Mouse (Mus musculus) kidney, postnatal 4 days (tissue): ENCODE data around the gene Sebox.

ENCODE experiments used
- DNase-seq, 2 experiments: peaks; one replicate each; pipeline ENCODE4 v3.0.0; 2021; ENCODE audit warnings: mixed read lengths in 2 of 2

Gene Sebox

GRCm38 (mm10) chr11:78502909-78503650, at the start of gene Sebox:
Gene Sebox, plus strand, starts transcription at chr11:78503447.
- no peak for DNase-seq

DNA sequence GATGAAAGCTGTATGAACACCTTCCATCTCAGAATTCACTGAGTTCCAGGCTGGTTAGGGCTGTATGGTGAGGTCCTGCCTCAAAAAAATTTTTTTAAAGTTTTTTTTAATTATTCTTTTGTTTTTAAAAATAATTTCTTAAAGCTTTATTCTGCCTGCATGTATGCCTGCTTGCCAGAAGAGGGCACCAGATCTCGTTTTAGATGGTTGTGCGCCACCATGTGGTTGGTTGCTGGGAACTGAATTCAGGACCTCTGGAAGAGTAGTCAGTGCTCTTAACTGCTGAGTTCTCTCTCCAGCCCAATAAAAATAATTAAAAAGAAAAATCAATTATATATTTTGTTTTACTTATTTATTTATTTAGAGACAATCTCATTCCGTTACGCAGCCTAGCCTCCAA, 49.6 kb upstream of the Sebox start:
- DNase-seq: peak; percentile 86

DNA sequence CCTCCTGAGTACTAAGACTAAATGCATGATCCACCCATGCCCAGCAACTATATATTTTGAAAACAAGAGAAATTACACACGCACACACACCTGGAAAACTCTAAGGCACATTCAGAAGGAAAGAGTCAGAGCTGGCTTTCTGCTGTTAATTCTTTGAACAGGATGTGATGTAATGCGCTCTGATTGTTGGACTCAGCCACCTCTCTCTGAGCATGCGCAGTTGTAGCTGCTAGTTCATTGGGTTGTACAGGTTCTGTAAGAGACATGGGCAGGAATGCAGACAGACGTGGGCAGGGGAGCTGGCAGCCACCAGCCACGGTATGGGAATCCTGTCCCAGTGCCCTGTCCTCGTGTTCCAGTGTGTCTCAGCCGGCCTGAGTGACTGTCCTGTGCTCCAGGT, 49.0 kb upstream of the Sebox start:
- no peak for DNase-seq

DNA sequence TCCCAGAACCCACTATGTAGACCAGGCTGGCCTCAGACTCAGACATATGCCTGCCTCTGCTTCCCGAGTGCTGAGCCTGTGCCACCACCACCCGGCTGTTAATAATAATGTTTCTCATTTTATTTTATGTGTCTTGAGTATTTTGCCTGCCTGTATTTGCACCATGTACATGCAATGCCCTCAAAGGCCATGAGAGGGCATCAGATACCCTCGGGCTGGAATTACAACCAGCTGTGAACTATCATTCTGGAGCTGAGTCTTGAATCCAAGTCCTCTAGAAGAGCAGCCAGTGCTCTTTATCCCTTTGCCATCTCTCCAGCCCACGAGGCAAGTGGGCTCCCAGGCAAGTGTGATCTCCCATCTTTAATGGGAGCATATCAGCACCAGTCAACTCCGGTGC, 47.9 kb upstream of the Sebox start:
- peak; percentile 65 to 70 for DNase-seq

GRCm38 (mm10) chr11:78458740-78459139, 44.5 kb upstream of the Sebox start:
- no peak for DNase-seq

DNA sequence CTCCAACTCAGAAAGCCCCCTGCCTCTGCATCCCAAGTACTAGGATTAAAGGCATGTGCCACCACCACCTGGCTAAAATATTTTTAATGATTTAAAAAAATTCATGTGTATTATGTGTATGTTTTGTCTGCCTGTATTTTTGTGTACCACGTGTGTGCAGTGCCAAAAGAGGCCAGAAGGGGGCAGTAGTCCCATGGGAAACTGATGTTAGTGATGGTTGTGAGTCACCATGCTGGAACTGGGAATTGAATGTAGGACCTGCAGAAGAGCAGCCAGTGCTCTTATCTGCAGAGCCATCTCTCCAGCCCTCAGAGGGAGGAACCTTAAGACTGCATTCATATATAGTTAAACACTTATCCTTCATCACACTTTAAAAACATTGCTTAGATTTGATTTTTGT, 41.4 kb upstream of the Sebox start:
- no peak for DNase-seq

- DNase-seq: no peak
These were observed 40.6 kb upstream of the Sebox start for GRCm38 (mm10) chr11:78462669-78463068.

DNA sequence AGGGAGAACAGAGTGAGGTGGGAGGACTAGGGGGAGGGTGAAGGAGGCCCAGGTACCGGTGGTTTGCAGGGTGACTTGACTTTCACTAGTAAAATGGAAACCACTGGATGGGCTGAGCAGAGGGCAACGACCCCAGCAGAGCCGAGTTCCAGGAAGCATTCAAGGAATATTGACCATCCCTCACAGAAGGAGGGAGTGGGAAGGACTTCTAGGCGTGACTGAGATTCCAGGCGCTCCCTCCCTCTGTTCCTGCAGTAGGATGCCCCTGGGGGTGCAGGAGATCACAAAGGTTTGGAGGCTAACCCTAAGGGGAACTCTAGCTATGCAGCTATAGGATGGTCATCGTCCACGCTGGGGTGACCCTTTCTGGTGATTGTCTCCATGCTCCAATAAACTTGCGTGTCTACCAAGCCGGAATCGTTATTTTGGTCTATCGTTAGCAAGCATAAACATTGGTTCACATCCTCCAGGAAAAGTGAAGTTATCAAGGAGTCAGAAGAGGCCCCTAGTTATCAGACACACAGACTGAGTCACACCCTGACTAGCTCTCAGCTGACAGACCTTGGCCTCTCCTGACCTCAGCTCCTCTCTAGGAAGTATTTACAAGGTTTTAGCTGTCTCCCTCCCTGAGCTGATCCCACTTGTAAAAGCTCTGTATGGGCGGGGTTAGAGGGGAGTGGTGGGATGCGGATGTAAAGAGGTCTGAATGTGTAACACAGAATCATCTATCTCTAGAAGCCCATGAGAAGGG, 39.8 kb upstream of the Sebox start:
- no peak for DNase-seq

DNA sequence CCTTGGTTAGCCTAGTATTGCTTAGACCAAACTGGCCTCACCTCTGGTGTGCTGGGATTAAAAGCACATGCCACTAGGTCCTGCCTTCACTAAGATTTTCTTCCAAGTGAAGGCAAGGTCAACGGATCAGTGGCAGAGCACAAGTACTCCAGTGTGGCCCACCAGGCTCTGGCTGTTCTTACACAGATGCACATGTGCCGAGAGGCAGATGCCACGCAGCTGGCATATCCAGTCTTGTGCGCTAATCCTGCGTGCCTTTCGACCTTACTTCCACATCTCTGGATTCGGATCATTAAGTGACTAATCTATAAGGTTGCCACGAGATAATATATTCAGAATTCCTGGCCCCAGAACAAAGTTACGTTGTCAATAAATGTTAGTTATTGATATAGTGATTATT, 38.1 kb upstream of the Sebox start:
- peak in 1 of 2 experiments; percentile 13 for DNase-seq

GRCm38 (mm10) chr11:78465568-78466180, 37.6 kb upstream of the Sebox start, which contains the start of gene Slc46a1:
Gene Slc46a1, plus strand, starts transcription at chr11:78465697.
- peak; percentile 92 to 95 for DNase-seq

DNA sequence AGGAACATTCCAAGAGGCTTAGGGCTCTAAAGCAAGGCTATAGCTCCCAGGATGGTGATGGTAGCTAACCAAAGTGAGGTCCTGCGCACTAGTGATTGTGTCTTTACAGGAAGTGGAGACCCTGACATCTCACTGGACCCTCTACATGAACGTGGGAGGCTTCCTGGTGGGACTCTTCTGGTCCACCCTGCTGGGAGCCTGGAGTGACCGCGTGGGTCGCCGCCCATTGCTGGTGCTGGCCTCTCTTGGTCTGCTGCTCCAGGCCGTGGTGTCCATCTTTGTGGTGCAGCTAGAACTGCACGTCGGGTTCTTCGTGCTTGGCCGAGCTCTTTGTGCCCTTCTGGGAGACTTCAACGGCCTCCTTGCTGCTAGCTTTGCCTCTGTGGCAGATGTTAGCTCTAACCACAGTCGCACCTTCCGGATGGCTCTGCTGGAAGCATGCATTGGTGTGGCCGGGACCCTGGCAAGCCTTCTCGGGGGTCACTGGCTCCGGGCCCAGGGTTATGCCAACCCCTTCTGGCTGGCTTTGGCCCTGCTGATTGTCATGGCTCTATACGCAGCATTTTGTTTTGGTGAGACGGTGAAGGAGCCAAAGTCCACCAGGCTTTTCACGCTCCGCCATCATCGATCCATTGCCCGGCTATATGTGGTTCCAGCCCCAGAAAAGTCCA, 36.9 kb upstream of the Sebox start:
- DNase-seq: peak; percentile 17 to 37

DNA sequence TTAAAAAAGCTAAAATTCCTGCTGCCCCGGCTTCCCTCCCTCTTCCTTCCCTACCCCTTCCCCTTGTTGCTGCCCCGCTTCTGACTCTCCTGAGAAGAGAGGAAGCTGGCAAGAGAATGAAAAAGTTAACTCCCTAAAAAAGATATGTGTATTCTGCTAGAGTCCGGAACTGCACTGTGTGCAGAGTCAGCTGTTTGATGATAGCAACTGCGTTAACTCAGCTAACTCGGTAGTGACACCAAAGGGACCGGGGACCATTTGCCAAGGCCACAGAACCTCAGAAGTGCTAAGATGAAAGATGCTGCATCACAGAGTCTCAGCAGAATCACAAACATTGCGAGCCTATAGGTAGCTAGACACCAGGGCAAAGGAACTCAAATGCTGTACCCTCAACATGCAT, 35.7 kb upstream of the Sebox start:
- no peak for DNase-seq

DNA sequence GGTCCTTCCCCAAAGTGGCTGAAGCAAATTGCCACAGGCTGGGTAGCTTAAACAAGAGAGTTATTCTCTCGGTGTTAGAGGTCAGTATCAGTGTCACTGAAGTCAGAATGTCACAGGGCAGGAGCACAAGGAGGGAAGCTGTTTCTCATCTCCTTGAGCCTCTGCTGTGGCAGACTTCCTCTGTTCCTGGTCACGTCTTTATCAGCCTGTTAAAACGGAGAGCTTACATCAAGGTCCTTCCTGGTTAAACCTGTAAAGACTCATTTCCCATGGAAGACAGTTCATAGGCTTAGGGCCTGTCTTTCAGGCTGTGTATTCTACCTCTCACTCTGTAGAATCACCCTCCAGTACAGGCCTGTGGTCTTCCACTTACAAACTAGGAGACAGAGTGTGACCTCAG, 35.3 kb upstream of the Sebox start:
- DNase-seq: no peak

DNA sequence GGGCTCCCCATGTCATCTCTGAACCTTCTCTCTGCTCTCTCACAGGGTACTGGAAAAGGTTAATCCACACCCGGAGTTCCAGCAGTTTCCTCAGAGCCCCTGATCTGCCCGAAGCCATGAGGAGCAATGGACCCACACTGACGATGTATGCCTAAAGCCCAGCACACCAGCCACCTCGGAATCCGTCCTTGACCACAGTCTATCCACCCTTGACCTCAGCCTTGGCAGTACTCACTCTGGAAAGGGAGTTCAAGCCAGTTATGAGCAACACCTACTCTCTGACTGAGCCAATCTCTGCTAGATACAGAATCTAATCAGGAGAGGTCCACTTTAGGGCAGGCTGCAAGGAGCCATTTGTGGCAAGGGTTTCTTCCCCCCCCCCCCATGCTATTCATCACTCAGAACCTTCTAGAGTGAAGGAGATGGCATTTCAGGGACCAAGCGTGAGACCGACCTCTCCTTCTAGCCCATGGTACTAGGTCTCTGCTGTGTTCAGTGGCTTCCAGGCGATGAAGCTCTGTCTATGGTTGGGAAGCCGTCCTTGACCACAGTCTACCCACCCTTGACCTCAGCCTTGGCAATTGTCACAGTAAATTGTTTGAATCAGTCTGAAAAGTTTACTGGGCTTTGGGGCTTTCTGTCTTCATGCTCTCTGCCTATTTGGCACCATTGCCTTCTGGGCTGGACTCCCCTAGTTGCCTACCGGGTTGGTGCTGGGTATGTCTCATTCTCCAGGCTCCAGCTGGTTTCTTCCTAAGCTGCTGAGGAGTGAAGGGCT, 31.7 kb upstream of the Sebox start:
- no peak for DNase-seq

DNA sequence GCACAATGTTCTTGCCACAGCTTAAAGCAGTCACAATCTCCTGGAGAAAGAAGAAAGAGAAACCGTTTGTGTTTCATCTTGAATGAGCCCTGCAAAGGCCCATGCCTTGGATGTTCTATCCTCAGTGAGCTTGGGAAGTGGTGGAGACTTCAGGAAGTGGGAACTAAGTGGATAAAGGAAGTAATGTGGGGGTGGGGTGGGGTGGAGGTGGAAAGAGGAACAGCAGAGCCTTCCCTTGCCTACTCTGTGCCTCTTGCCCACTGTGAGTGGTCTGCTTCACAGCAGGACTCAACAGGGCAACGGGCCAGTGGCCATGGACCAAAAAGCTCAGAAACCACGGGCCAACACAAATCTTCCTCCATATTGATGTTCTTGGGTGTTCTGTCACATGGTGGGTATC, 28.0 kb upstream of the Sebox start:
- no peak for DNase-seq

- DNase-seq: no peak
These were observed 19.6 kb upstream of the Sebox start for GRCm38 (mm10) chr11:78483639-78484038.

DNA sequence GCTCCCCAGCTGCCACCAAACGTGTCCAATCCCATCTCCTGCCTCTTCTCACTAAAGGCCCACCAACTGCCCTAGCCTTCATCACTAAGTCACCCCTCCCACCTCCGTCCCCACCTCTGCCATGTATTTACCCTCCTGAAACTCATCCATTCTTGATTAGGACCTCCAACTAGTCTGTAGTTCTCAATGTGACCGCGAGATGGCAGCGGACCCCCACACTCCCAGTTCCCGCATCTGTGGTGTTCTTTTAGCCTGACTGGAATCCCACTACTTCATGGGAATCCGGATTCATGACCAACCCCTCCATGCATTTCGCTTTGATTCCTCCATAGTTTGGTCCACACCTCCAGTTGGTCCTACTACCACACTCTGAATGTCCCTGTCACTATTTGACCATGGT, 15.1 kb upstream of the Sebox start:
- DNase-seq: peak; percentile 85 to 86

- DNase-seq: peak; percentile 57 to 67
These were observed 12.4 kb upstream of the Sebox start for GRCm38 (mm10) chr11:78490781-78491241.

GRCm38 (mm10) chr11:78495904-78496303, 7.3 kb upstream of the Sebox start:
- DNase-seq: peak; percentile 81 to 84

DNA sequence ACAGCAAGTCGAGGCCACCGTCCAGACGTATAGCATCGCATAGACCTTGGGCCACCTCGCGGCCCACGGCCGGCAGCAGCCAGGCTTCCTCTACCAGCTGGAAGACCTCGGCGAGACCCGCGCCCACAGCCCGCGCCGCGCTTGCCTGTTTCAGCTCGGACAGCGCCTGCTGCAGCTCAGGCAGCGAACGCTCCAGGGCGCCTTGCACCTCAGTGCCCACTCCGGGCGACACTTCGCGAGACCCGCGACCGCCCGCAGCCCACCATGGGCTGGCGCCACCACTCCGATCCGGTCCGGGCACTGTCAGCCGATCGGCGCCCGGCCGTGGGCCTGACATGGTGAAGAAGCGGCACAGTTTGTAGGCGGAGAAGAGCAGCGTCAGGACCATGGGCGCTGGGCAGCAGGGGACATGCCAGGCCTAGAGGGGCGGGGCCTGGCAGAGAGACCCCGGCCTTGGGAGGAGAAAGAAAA, 6.1 kb upstream of the Sebox start:
- peak; percentile 57 to 72 for DNase-seq

- DNase-seq: peak; percentile 96
These were observed 5.4 kb upstream of the Sebox start, which contains the start of gene Sarm1 for GRCm38 (mm10) chr11:78497544-78498522. Gene Sarm1, minus strand, starts transcription at chr11:78497754.
